Mouse (Mus musculus) layer of hippocampus, postnatal 36 days (tissue): ENCODE results near the gene Kcnc1. TPM values are rescaled to one million over a fixed set of nuclear protein-coding genes. Genes with fewer than 3 reads are reported as not detected.

Source experiments
- DNase-seq, 2 experiments: peaks; one replicate each; pipeline ENCODE4 v3.0.0; 2022
- total RNA-seq, 2 experiments: library from RNA; stranded (reverse); gene quantifications; 2 replicates each; pipeline ENCODE4 v1.2.3; 2021

Gene Kcnc1
- total RNA-seq, 2 experiments from 2014 or later = 114 to 119 TPM

DNA sequence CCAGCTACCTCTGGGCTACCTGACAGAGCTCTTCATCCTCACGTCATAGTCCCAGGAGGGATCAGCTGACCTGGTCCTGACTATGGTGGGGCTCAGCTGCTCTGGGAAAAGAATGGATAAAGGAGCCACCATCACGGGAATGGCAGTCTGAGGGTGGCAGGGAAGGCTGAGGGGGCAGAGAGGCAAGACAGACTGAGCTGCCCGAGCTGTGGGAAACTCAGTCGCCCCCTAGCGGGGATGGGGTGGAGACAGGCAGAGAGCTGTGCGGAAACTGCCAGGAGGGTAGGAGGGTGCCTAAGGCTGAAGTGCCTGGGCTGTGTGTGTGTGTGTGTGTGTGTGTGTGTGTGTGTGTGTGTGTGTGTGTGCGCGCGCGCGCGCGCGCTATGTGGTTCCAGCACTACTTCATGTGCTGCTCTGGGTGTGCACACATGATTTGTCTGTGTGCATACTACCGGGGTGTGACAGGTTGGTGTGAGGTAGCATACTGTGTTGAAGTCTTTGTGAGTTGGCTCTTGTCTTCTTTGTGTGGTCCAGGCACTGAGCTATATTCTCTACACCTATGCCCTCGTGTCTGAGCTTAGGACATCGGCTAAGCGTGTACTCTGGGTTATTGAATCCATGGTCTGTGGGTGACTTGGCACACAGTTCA is 26.6 kb downstream of the Kcnc1 start:
- peak; percentile 76 to 78 for DNase-seq

DNA sequence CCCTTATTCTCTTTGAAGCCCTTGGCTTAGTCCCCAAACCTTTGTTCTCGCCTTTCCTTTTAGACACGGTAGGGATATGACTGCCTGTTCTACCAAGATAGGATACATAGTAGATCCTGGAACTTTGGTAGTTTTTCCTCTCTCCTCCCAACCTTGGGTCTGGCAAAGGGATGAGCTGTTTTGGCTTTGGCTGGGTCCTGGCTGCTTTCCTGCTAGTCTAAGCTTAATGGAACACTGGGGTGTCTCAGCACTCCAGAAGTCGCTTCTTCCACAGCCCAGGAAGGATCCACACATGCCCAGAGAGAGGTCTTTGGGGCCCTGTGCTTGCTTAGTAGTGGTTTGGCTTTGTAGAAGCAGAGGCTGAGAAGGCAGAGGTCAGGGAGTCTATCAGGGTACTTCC is 27.7 kb downstream of the Kcnc1 start:
- DNase-seq = no peak

DNA sequence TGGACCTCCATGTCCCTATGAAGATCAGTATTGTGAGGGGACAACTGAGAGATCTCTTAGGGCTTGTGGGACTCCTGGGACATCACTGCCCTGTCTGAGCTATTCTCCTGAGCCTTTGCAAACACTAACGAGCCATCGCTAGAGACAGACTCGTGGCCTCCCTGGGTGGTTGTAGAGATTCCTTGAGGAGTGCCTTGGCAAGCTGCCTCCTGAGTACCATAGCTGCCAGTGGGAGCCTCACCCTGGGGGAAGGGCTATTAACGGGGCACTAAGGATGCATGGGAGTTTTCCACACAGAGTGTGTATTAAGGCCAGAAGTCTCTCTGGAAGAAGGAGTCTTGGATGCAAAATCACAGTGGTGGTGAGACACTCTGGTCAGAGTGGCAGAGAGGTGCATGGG is 28.7 kb downstream of the Kcnc1 start:
- no peak for DNase-seq

DNA sequence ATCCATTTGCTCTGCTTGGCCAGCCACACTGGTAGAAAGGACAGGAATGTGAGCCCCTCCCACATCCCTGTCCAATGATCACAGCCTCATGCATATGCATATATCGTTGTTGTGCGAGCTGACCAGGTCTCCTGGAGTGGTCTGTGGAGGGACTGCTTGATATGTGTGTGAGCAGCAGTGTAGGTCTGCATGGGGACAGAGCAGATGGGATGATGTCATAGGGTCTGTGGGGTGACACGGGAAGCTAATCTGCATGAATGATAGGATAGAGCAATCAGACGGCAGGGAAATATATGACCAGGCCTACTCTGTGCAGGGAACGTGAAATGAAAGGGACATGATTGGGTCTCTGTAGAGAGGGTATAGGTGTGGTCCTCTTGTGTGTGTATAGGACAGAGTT is 37.6 kb downstream of the Kcnc1 start:
- no peak for DNase-seq

DNA sequence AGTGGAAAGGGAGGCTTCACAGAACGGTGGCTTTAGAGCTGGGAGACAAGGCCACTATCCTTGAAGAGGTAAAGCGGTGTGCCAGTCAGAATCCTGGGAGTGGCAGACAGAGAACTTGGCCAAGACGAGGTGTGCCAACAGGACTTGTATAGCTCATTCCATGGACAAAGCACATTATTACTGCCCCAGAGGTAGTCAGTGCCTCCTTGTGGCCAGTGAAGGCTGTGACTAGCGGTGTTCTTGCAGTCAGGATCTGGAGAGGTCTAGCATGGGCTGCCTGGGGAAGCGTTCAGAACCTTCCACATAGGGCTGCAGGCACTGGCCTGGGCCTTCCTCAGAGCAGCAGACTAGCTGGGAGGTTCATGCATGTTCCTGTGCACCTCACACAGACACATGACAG is 39.5 kb downstream of the Kcnc1 start:
- DNase-seq = no peak

DNA sequence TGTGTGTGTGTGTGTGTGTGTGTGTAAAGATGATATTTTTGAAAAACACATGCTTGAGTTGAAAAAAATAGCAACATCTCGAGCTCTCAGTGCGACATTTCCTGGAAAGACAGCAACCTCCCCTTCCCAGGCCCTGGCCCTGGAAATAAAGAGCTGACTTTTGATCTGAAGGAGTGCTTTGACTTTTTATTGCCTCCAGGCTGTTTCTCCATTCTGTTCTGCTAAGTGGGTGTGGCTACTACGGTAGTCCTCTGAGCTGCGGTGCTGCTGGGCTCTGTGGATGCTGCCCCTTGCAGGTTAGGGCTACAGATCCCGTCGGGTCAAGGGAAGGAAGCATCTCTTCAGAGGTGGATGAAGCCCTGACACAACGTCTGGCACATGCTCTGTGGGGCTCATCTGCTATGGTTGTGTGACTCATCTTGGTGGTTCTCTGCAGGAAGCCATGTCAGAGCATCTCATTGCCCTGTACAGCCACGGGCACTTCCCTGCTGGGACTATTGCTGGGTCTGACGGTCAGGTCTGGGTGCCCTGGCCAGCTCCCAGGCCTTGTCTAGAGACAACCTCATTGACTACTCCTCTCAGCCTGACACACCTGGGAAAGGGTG is 42.3 kb downstream of the Kcnc1 start:
- DNase-seq = no peak

DNA sequence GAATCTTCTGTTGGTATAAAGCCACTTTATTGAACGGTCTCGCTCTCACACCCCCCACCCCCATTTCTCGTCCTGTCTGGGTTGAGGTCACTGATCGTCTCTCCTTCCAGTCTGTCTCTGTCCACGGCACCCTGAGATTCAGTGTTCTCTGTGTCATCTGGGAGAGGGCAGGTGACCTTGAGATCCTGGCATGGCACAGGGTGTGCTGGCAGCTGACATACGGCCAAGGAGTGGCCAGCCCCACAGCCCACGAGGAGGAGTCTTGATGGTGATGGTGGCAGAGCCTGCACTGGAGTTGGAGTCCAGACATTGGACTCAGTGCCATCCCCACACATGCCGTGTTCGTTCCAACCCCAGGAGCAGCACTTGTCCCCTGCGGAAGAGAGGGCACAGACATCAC is 46.9 kb downstream of the Kcnc1 start:
- DNase-seq = no peak

DNA sequence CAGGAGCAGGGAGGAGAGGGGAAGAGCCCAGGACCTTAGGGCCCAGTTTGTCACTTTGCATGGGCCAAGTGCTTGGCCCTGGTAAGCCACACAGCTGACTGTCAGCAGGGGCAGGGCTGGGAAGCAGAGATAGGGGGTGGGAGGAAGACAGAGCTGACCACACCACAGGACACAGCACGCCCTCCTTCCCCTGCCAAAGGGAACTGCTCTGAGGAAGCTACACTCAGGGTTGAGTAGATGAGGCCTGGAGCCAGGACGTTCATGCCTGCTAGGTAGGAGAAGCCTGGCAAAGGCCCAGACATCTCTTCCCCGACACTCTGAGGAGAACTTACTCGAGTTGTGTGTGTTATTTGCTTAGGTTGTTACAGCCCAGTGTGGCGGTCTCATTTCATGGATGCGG is 49.6 kb downstream of the Kcnc1 start:
- DNase-seq = no peak

DNA sequence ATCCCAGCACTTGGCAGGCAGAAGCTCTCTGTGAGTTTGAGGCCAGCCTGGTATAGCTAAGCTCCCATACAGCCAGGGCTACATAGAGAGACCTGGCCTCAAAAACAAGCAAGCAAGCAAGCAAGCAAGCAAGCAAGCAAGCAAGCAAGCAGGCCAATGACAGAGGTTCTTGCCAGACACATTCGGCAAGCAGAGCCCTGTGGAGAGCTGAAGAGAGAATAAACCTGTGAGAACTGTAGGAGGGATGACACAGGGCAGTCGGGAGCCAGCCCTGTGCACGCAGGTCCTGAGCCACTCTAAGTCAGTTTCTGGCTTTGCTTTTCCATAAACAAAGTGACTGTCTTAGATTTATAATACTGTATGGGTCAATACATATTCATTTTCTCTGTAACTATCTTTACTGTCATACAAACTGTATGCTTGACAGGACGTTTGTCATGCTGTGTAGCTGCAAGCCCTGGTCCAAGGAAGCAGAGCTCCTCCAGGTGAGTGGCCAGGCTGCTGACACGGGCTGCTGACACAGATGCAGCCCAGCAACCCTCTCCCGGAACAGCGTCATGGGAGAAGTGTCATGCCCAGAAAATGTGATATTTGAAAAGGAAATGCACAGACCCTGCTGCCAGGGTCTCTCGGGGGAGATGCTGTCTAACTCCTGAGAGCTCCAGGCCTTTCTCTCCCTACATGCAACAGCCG is 51.3 kb downstream of the Kcnc1 start:
- no peak for DNase-seq

DNA sequence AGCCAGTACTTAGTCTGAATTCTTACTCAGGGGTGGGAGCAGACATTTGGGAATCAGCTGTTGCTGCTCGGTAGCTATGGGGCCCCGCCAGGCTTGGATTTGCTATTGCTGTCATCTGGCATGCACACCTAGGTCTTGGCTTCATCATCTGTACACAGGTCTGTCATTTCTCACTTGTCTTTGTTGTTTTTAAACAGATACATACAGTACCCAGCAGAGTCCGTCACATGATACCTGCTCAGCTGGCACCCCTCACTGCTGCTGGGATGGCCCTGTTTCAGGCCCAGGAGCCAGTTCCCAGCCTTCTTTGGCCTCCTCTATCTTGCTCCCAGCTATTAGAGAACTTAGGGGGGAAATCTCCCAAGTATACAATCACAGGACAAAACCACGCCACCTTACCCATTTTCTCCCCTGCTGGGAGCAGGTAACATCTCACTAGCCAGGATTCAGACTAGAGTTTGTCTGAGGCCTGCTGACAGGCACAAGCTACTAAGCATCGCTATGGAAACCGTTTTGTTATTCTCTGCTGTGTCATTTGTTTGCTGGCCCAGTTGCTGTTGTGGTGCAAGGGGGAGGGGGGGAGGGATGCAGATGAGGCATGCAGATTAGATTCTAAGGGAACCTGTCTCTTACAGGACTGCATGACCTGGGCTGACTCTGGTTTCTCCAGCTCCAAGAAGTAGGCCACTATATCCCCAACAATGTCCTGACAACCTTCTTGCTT is 52.8 kb downstream of the Kcnc1 start:
- DNase-seq = peak; percentile 27 to 28

DNA sequence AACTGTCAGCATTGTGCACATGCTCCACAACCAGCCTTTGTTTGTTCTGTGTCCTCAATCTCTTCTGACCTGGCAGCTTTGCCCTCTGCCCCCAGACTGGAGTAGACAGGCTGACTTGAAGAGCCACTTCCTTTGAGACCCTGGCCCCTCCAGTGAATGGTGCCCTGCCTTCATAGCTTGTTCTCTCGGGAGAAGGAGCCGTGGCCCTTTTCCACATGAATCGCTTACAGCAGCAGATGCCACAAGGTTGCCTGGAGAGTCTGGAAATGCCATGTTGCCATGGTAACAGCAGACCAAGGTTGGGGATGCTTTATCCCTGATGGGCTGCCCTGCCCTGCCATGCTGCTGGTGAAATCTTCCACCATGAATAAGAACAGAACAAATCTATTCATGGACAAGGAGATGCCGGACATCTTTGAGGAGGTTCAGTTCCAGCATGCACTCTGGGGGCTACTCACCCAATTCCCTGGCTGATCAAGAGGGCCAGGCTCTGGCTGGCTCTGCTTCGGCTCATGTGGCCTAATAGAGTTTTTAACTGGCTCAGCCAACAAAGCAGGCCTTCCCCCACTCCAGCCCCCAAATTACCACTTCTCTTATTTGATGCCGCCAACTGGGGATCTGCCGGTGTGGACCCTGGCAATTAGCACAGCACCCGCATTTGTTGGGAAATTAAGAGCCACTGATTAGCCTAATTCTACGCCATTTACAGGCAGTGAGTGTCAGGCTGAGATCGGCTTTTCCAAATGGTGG is 57.8 kb downstream of the Kcnc1 start:
- peak; percentile 26 to 29 for DNase-seq

DNA sequence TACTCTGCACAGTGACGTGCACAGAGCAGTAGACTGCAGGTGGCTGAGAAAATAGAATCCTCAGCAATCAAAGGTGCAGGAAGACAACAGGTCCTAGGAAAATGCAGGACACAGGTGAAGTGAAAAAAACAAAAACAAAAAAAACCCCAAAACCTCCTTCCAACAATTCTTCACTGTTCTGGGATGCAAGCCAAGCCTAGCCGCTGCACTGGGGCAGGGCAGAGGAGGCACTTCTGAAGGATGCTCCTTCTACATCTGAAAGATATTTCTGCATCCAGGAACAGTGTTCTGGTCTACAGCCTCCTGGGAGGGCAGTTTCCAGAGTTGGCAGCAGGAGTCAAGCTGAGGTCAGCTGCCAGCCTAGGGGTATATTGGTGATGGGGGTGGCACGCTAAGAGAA is 61.6 kb downstream of the Kcnc1 start:
- DNase-seq = no peak

DNA sequence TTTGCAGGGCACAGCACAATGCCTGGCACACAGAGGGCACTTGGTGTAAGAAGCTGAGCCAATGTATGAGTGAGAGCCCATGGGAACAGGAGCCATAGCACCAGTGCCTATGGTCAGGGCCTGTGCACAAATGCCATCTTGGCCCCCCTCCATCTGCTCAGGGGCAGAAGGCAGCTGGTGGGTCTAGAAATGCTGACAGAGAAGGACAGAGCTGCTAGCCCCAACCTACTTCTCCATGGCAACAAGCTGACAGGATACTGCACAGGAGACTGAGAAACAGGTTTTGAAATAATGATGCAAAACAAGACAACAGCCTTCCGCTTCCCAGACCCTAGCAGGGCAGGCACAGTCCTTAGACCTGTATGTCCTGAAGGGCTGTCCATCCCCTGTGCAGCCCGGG is 62.9 kb downstream of the Kcnc1 start:
- no peak for DNase-seq

DNA sequence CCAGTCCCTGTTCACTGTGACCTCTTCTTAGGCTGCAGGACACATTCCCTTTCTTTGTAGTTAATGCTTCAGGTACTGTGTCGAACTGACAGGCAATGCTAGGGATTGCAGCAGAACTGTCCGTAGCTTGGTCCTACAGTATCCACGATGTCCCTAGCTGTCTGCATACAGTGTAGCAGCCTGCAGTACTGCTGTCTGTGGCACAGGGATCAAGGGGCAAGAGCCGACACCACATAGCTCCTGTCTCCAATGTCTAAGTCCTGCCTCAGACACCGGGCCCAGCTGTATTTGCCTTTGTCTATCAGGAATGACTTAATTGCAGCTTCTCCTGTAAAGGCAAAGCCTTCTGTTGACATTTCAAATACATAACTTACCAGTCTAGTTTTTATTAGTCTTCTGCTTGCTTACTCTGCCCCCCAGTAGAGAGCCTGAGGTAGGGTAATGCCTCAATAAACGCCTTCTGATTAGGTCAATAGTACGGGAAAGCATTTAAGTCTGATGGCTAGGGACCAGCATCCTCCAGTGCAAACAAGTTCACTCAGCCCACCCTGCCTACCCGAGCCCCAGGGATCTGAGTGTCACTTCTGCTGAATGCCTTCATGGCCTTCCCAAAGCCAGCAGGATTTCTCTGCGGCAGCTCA is 63.4 kb downstream of the Kcnc1 start:
- no peak for DNase-seq

DNA sequence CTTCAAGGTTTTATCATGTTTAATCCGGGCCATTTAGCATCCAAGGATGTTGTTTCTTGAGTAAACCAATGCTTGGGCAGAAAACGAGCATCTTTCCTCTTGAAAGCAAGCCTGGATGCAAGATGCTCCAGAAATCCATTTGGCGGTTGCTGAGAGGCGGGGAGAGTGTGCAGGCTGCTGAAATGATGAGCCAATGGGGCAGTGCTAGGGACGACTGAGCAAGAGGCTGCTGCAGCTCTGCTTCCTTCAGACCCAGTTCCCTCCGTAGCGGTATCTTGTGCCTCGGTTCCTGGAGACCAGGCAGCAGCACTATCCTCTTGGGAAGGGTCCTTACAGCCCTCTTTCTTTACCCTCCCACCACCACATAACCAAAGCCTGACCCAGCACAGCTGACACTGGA is 66.0 kb downstream of the Kcnc1 start:
- DNase-seq = peak in 1 of 2 experiments; percentile 20

DNA sequence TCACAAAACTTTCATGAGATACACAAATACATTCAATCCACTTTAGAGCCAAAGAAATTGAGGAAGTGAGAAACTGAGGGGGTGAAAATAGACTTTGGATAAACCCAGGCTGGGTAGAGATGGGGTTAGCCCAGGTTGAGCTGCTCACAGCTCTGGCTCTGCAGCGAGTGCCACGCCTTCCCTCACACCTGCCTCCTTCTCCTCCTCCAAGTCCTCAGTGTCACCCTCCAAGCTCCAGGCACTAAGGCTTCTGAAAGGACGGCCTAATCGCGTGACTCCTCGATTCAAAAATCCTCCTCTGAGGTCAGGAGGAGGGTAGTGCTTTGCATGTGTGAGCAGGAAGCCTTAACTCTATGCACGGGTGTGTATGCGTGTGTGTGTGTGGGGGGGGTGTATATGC is 66.8 kb downstream of the Kcnc1 start:
- DNase-seq = no peak

DNA sequence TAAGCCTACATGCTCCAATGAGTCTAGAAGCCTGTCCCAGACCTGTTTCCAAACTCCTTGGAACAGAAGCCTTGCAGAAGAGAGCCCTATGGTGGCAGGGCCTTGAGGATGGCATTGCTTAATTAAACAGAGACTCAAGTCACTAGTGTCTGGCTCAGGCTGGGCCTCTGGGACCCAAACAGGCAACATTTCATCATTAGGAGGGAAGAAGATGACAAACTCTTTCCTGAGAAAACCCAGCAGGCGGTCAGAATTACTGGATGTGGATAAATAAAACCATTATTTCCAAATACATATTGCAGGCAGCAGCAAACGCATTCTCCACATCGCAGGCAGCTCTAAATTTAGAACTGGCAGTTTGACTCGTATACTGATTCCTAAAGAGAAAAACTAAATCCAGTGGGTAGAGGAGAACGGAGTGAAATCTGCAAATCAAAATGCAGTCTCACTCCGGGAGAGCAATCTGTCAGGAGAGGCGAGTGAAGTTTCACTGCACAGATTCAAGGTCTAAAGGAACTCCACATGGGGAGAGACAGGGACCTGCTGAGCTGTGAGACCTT is 70.2 kb downstream of the Kcnc1 start:
- peak in 1 of 2 experiments; percentile 29 for DNase-seq

DNA sequence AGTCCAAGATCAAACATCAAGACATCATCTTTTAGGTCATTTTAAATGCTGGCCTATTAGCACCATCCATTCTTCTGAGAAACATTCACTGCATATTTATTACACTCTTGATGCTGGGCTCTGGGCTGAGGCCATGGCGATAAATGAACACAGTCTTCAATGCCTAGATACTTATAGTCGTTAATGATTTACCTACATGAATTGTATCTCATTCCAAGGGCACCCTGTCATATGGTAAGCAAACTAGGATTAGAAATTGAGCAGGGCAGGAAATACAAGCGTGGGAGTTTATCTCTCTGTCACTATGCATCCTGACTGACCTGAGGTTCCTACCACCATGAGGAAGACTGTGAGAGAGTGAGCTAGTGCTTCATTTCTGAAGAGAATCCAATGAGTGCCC is 73.2 kb downstream of the Kcnc1 start:
- no peak for DNase-seq

DNA sequence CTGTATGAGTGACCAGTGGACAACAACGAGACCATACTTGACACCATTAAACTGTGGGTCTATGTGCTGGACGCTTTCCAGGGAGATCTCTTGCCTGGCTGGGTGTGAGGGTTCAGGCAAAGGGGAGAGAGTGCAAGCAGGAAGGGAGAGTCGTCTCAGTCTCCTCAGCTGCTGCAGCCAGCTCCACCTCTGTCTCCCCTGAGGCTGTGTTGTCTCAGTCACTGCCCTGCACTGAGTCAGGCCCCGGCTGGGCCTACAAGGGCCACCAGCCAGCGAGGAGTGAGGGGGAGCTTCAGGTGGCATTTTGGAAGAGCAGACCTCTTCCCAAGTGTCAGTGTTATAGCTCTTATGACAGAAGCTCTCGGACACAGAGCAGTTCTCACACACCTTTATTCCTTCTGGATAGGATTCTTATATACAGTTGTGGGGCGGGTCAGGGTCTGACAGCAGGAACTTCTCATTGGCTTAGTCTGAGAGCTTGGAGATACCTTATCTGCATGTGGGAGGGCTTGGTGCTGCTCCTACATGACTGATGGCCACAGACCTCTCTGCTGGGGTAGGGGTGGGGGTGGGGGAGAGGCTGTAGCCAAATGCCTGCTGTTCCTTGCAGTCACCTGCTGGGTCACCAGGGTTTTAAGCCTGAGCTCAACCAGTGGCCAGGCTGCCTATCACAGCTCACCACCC is 74.9 kb downstream of the Kcnc1 start:
- DNase-seq = no peak

DNA sequence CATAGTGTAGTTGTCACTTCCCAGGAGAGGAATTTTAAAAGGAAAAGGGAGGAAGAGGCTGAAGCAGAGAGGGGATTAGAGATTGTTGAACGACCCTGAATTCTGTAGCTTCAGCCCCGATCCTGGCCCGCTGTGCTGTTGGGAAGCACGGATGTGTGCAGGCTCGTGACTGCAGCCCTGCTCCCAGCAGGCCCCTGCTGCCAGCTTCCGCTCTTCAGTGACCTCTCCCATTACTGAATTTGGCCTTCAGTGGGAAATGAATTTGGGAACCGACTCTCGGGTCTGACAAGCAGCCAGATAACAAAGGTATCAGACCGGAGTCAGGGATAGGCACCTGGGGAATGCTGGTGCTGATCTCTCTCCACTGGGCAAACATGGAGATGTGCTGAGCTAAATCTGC is 76.8 kb downstream of the Kcnc1 start:
- no peak for DNase-seq

DNA sequence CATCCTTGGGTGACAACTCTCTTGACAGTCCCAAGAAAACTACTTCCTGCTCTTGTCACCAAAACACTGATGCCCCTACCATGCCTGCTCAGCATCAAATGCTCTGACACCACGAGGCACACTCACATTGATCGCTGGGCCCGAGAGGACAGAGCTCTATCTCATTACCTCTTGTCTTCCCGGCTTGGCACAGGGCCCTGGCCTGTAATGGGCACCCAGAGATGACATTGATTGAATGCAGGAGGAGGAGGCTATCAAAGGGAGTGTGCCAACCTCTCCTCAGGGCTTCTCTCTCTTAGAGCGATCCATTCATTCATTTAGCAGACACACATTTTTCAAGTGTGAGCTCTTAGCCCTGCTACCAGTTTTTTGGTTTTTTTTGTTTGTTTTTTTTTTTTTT is 79.2 kb downstream of the Kcnc1 start:
- no peak for DNase-seq
